In the genomic region with DNA sequence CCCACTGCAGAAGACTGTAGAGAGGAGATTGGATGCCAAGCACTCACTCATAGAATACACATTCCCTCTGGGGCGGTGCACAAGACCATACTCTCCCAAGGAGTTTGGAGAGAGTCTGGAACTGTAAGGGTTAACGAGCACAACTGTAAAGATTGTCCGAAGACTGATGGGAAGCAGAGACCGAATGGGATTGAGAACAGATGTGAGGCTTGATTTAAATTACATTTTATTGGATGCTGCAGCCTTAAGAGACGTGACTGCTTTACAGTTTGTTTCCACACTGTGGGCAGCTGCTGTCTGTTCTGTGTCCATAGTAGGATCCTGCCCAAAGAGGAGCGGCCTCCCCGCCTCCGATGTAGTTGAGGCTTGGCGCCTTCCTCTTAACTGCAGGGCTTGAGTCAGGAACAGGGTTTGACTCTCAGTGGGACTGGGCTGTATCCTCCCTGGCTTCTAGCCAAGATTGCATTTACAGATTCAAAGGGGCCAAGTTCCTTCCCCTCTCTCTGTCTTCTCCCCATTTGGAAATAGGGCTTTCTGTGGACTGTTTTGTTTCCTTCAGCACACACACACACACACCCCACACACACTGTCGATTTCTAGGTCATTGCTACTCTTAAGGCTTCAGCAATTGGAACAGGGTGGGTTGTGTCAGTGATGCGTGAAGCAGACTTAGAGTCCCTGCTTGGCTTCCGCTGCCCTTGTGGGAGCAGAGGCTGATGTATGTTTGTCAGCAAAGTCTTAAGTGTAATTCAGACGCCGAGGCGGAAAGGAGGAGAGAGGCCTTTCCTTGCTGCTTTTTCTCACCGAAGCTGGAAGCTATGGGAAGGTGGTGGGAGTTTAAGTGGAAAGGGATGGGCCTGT, we compare ENCODE assay signal across 1 mouse cellular context.
TF ChIP-seq lines count a peak whose summit lies in the region.

No protein-coding gene starts in this region.

TF ChIP-seq in MEL, 35 proteins besides CTCF, POLR2A, EP300 and RAD21:
- peak; percentile 52; the same call in 1 of the 2 replicates for TF ChIP-seq RCOR1 (IDR thresholded peaks at IDR 0.05; ENCODE audit: low read depth, low read length)
